Mouse (Mus musculus) C2C12 (cell line): ENCODE data around the gene Gimap7.

Source experiments
- CEBPB ChIP-seq: IDR thresholded peaks from one replicate; pipeline ENCODE4 v1.6.1; 2011; ENCODE audit warnings: low read depth, mild to moderate bottlenecking, control low read depth, moderate library complexity
- CTCF ChIP-seq: IDR thresholded peaks from one replicate; pipeline ENCODE4 v1.5.1; 2011; ENCODE audit not compliant: control insufficient read depth, insufficient read depth, insufficient read length
- FOSL1 ChIP-seq: IDR thresholded peaks from one replicate; pipeline ENCODE4 v1.8.0; 2011; ENCODE audit warnings: mild to moderate bottlenecking, low read length; ENCODE audit not compliant: poor library complexity, insufficient read depth, severe bottlenecking
- MAX ChIP-seq: IDR thresholded peaks from one replicate; pipeline ENCODE4 v1.6.1; 2011; ENCODE audit warnings: mild to moderate bottlenecking, control low read depth
- MYOD1 ChIP-seq: IDR thresholded peaks from one replicate; pipeline ENCODE4 v1.6.1; 2011; ENCODE audit warnings: low read depth; ENCODE audit not compliant: control insufficient read depth, insufficient read length
- MYOG ChIP-seq: IDR thresholded peaks from one replicate; pipeline ENCODE4 v1.6.1; 2011; ENCODE audit not compliant: control insufficient read depth, insufficient read length; ENCODE audit errors: extremely low read depth
- USF1 ChIP-seq: IDR thresholded peaks from one replicate; pipeline ENCODE4 v1.6.1; 2011; ENCODE audit warnings: low read depth, mild to moderate bottlenecking, control low read depth, moderate library complexity

DNA sequence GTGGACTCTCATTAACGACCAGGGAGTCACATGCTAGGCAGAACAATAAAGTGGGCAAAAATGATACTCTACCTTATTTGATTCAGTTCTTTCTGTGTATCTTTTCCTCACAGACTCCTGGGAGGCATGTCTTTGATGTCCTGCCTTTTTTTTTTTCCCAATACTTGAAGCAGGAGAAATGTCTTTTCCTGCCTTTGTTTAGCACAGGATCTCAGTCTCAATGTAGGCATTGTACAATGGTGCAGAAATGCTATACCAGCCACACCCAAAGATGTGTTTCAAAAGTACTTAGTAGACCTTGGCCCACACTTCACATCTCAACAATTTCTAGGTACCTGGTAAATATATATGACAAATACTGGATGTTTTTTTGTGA, 20.9 kb upstream of the Gimap7 start:
- no peak for TF ChIP-seq CTCF
- TF ChIP-seq FOSL1: no peak
- no peak for TF ChIP-seq CEBPB
- TF ChIP-seq MYOG: no peak
- TF ChIP-seq MYOD1: no peak
- no peak for TF ChIP-seq USF1
- no peak for TF ChIP-seq MAX
